Mouse (Mus musculus) myocyte (in vitro differentiated cells): Measurements from ENCODE around the gene Gm13283. TPM values are rescaled to one million over a fixed set of nuclear protein-coding genes. Genes with fewer than 3 reads are reported as not detected.

Source experiments
- H3K27me3 ChIP-seq: one replicate; pipeline ENCODE4 v1.6.1; 2011; ENCODE audit not compliant: control insufficient read depth, insufficient read depth, insufficient read length
- H3K36me3 ChIP-seq: one replicate; pipeline ENCODE4 v1.6.1; 2011; ENCODE audit not compliant: control insufficient read depth, insufficient read depth
- H3K4me2 ChIP-seq: one replicate; pipeline ENCODE4 v1.6.1; 2011; ENCODE audit warnings: low read depth, control low read depth
- H3K4me3 ChIP-seq: one replicate; pipeline ENCODE4 v1.5.1; 2011; ENCODE audit warnings: mild to moderate bottlenecking, control low read depth, moderate library complexity
- H3K79me2 ChIP-seq: one replicate; pipeline ENCODE4 v1.6.1; 2011; ENCODE audit not compliant: control insufficient read depth, insufficient read depth
- H3ac ChIP-seq: one replicate; pipeline ENCODE4 v1.6.1; 2011; ENCODE audit not compliant: control insufficient read depth, insufficient read length
- CEBPB ChIP-seq: IDR thresholded peaks from 2 replicates; pipeline ENCODE4 v1.6.1; 2011; ENCODE audit warnings: mild to moderate bottlenecking, moderate library complexity; ENCODE audit not compliant: poor library complexity, insufficient read depth, severe bottlenecking
- E2F4 ChIP-seq: IDR thresholded peaks from one replicate; pipeline ENCODE4 v1.6.1; 2011; ENCODE audit warnings: mild to moderate bottlenecking, control low read depth, moderate library complexity; ENCODE audit not compliant: insufficient read depth
- MAX ChIP-seq: IDR thresholded peaks from one replicate; pipeline ENCODE4 v1.6.1; 2011; ENCODE audit warnings: low read depth, mild to moderate bottlenecking, control low read depth
- MYOD1 ChIP-seq, 3 experiments: IDR thresholded peaks; one replicate each; pipeline ENCODE4 v1.6.1; 2011; ENCODE audit warnings: control low read depth in 2 of 3, low read depth in 2 of 3, mild to moderate bottlenecking in 2 of 3, moderate library complexity in 1 of 3; ENCODE audit not compliant: insufficient read length in 2 of 3, control insufficient read depth in 1 of 3
- MYOG ChIP-seq, 3 experiments: IDR thresholded peaks; one replicate each; pipeline ENCODE4 v1.6.1; 2011; ENCODE audit warnings: control low read depth in 2 of 3, low read depth in 2 of 3, mild to moderate bottlenecking in 2 of 3; ENCODE audit not compliant: insufficient read length in 2 of 3, control insufficient read depth in 1 of 3, insufficient read depth in 1 of 3
- POLR2A ChIP-seq: IDR thresholded peaks from one replicate; pipeline ENCODE4 v1.6.1; 2011; ENCODE audit warnings: low read depth, mild to moderate bottlenecking, control low read depth, moderate library complexity; ENCODE audit not compliant: insufficient read length
- POLR2AphosphoS2 ChIP-seq: IDR thresholded peaks from one replicate; pipeline ENCODE4 v1.6.1; 2011; ENCODE audit warnings: low read depth, control low read depth; ENCODE audit not compliant: insufficient read length
- REST ChIP-seq: IDR thresholded peaks from one replicate; pipeline ENCODE4 v1.6.1; 2011; ENCODE audit warnings: mild to moderate bottlenecking, control low read depth, moderate library complexity; ENCODE audit not compliant: insufficient read depth, insufficient read length
- SRF ChIP-seq: IDR thresholded peaks from one replicate; pipeline ENCODE4 v1.6.1; 2011; ENCODE audit warnings: low read depth; ENCODE audit not compliant: control insufficient read depth, insufficient read length
- TCF12 ChIP-seq: IDR thresholded peaks from one replicate; pipeline ENCODE4 v1.6.1; 2011; ENCODE audit warnings: mild to moderate bottlenecking, control low read depth; ENCODE audit not compliant: poor library complexity, insufficient read depth, severe bottlenecking
- TCF3 ChIP-seq: IDR thresholded peaks from one replicate; pipeline ENCODE4 v1.6.1; 2011; ENCODE audit warnings: low read depth, control low read depth; ENCODE audit not compliant: insufficient read length
- USF1 ChIP-seq: IDR thresholded peaks from one replicate; pipeline ENCODE4 v1.6.1; 2011; ENCODE audit warnings: low read depth, mild to moderate bottlenecking, control low read depth, moderate library complexity
- polyA plus RNA-seq: library from polyadenylated mRNA; unstranded; fragments of >200 nt; fragmentation: generic; extraction: Trizol; gene quantifications from one replicate; pipeline ENCODE4 v1.2.1, GENCODE M21; 2012; ENCODE audit warnings: missing spikeins

Gene Gm13283
- polyA plus RNA-seq, 1 experiment, result not detected

- H3K4me2 ChIP-seq, result no peak overlapping the region
- TF ChIP-seq CEBPB (no peak), POLR2A (no peak), MYOG (IDR thresholded peaks at IDR 0.05; ENCODE audit: control insufficient read depth in 1 of 3, insufficient read depth in 1 of 3, insufficient read length in 2 of 3, low read depth in 2 of 3) (no peak), MYOD1 (IDR thresholded peaks at IDR 0.05; ENCODE audit: control insufficient read depth in 1 of 3, insufficient read length in 2 of 3, low read depth in 2 of 3) (no peak)
- H3K4me3 ChIP-seq, result no peak overlapping the region
- H3ac ChIP-seq, result no peak overlapping the region
- no peaks in the 10 kb centered on the region for H3K27me3 ChIP-seq
- peaks cover 7% of the 10 kb centered on the region for H3K36me3 ChIP-seq
- H3K79me2 ChIP-seq, result peaks cover 35% of the 10 kb centered on the region
These were observed 36.3 kb upstream of the Gm13283 start for GRCm38 (mm10) chr4:88723497-88724090.

DNA sequence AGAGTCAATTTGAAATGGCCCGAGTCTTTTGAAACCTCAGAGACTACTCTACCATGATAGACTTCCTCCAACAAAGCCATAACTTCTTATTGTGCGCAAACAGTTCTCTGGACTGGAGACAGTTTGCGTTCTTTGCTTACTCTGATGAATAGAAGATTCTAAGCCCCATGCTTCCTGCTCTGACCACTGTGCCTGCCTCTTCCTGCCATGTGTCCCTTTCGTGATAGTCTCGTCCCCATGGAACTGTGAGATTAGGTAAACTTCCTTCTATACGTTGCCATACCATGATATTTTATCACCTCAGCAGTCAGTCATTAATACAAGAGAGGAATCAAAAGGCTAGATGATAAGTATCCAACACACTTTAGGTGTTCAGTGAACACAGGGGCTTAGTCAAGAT, 33.2 kb upstream of the Gm13283 start:
- TF ChIP-seq MAX (no peak), USF1 (no peak), E2F4 (no peak), SRF (no peak), MYOD1 (IDR thresholded peaks at IDR 0.05; ENCODE audit: control insufficient read depth in 1 of 3, insufficient read length in 2 of 3, low read depth in 2 of 3) (no peak), REST (no peak), TCF12 (no peak), POLR2AphosphoS2 (no peak), CEBPB (no peak), POLR2A (no peak)
- Histone ChIP-seq H3K4me2 (no peak overlapping the region), H3K27me3 (no peaks in the 10 kb centered on the region), H3K36me3 (no peaks in the 10 kb centered on the region), H3K79me2 (peaks cover 3% of the 10 kb centered on the region), H3K4me3 (no peak overlapping the region), H3ac (no peak overlapping the region)

GRCm38 (mm10) chr4:88727324-88727723, 32.6 kb upstream of the Gm13283 start:
- Histone ChIP-seq H3K27me3 (no peaks in the 10 kb centered on the region), H3K4me3 (no peak overlapping the region), H3K4me2 (no peak overlapping the region), H3K36me3 (no peaks in the 10 kb centered on the region), H3K79me2 (no peaks in the 10 kb centered on the region), H3ac (no peak overlapping the region)
- TF ChIP-seq E2F4 (no peak), MYOD1 (IDR thresholded peaks at IDR 0.05; ENCODE audit: control insufficient read depth in 1 of 3, insufficient read length in 2 of 3, low read depth in 2 of 3) (no peak), REST (no peak), CEBPB (no peak), MYOG (IDR thresholded peaks at IDR 0.05; ENCODE audit: control insufficient read depth in 1 of 3, insufficient read depth in 1 of 3, insufficient read length in 2 of 3, low read depth in 2 of 3) (no peak), TCF3 (no peak), POLR2A (no peak), POLR2AphosphoS2 (no peak), SRF (no peak), TCF12 (no peak)

- no peaks in the 10 kb centered on the region for H3K36me3 ChIP-seq
- no peak overlapping the region for H3K4me2 ChIP-seq
- H3K79me2 ChIP-seq, result no peaks in the 10 kb centered on the region
- no peak for TF ChIP-seq CEBPB
- no peak for TF ChIP-seq USF1
- no peak for TF ChIP-seq MYOG (IDR thresholded peaks at IDR 0.05; ENCODE audit: control insufficient read depth in 1 of 3, insufficient read depth in 1 of 3, insufficient read length in 2 of 3, low read depth in 2 of 3)
- no peak for TF ChIP-seq TCF12
- TF ChIP-seq REST, result no peak
- no peak for TF ChIP-seq POLR2A
- no peak for TF ChIP-seq MYOD1 (IDR thresholded peaks at IDR 0.05; ENCODE audit: control insufficient read depth in 1 of 3, insufficient read length in 2 of 3, low read depth in 2 of 3)
- no peak for TF ChIP-seq POLR2AphosphoS2
- TF ChIP-seq E2F4, result no peak
- TF ChIP-seq MAX, result no peak
- no peak for TF ChIP-seq TCF3
- no peak for TF ChIP-seq SRF
- H3K4me3 ChIP-seq, result no peak overlapping the region
- no peak overlapping the region for H3ac ChIP-seq
- no peaks in the 10 kb centered on the region for H3K27me3 ChIP-seq
These were observed 21.4 kb upstream of the Gm13283 start for GRCm38 (mm10) chr4:88738480-88738879.

GRCm38 (mm10) chr4:88739036-88739435, 20.9 kb upstream of the Gm13283 start:
- Histone ChIP-seq H3K79me2 (no peaks in the 10 kb centered on the region), H3K4me2 (no peak overlapping the region), H3K27me3 (no peaks in the 10 kb centered on the region), H3K36me3 (no peaks in the 10 kb centered on the region), H3ac (no peak overlapping the region), H3K4me3 (no peak overlapping the region)
- TF ChIP-seq MAX (no peak), TCF3 (no peak), CEBPB (no peak), MYOG (IDR thresholded peaks at IDR 0.05; ENCODE audit: control insufficient read depth in 1 of 3, insufficient read depth in 1 of 3, insufficient read length in 2 of 3, low read depth in 2 of 3) (no peak), E2F4 (no peak), MYOD1 (IDR thresholded peaks at IDR 0.05; ENCODE audit: control insufficient read depth in 1 of 3, insufficient read length in 2 of 3, low read depth in 2 of 3) (no peak), USF1 (no peak), TCF12 (no peak), POLR2A (no peak), POLR2AphosphoS2 (no peak), REST (no peak), SRF (no peak)
